Comparison of ENCODE assay signal across 10 mouse cellular contexts in the genomic region with DNA sequence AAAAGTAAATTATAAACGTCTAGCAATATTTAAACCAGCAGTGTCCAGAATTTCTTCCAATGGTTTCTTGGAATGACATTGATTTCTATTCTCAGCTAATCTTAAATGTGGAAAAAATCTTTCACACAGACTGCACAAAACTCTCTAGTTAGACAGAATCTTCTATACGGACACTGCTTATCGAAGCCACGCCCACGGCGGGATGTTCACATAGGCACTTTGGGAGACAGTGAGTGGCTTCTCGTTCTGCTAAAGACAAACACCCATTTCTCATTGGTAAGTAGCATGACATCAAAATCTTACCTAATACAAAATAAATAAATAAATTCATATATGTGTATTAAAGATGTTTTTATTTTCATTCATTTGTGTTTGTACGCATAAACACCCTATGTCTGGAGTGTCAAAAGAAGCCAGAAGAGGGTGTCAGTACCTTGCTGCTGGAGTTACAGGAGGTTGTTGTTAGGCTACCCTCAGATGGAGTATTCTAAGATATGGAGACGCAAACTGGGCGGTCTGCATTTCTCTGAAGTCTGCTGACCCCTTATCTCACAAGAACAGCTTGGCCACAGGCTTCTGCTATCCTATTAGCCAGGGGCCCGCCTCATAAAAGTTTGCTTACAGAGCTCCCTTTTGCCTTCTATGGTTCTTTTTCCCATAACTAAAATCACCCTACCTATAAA. TPM values are rescaled to one million over a fixed set of nuclear protein-coding genes. Genes with fewer than 3 reads are reported as not detected.
DNase-seq lines count a peak whose midpoint lies in the region; ATAC-seq and TF ChIP-seq lines count a peak whose summit lies in the region.
"Had no signal": no experiment of that assay in that cellular context is flagged by ENCODE, and none has a peak within 500 bp of the region (broad histone marks: within the 10 kb centered on the region; RNA-seq: fewer than 3 reads in every experiment).

No protein-coding gene starts in this region.

- no peak for TF ChIP-seq EP300 in lung, postnatal 0 days (IDR thresholded peaks at IDR 0.05)
- TF ChIP-seq EP300 in liver, postnatal 0 days (IDR thresholded peaks at IDR 0.05; ENCODE audit: low read depth): peak; percentile 99

- no peak overlapping the region for H3K4me3 ChIP-seq in lung, postnatal 0 days (ENCODE audit: low read depth, low read length)
- no peak overlapping the region for H3K4me3 ChIP-seq in lung, adult 2 months (replicated peaks; ENCODE audit: extremely low read depth, low read depth, low read length)
- H3K4me3 ChIP-seq in liver, postnatal 0 days (ENCODE audit: low read depth, low read length): no peak overlapping the region
- H3K4me3 ChIP-seq in embryonic facial prominence, embryonic 10.5 days: no peak overlapping the region
- H3K4me3 ChIP-seq: embryonic facial prominence, embryonic 13.5 days had no signal

- ATAC-seq in lung, postnatal 0 days: peak; percentile 40; the same call in 1 of the 2 replicates
- peak; percentile 100 for ATAC-seq in liver, postnatal 0 days

- TF ChIP-seq CTCF in lung, postnatal 0 days (IDR thresholded peaks at IDR 0.05): no peak
- no peak for TF ChIP-seq CTCF in lung, adult 2 months (IDR thresholded peaks at IDR 0.05; ENCODE audit: insufficient read depth, low read length)
- peak; percentile 69 for TF ChIP-seq CTCF in liver, postnatal 0 days (IDR thresholded peaks at IDR 0.05; ENCODE audit: low read depth)

- no peak overlapping the region for H3K9ac ChIP-seq in lung, postnatal 0 days (replicated peaks; ENCODE audit: low read depth)
- H3K9ac ChIP-seq in liver, postnatal 0 days (replicated peaks): peak overlapping the region; percentile 54
- H3K9ac ChIP-seq: embryonic facial prominence, embryonic 13.5 days had no signal

- no peak overlapping the region for H3K4me2 ChIP-seq in lung, postnatal 0 days (replicated peaks; ENCODE audit: low read depth, low read length)
- peak overlapping the region; percentile 57 for H3K4me2 ChIP-seq in liver, postnatal 0 days (ENCODE audit: low read depth, low read length)
- H3K4me2 ChIP-seq: embryonic facial prominence, embryonic 13.5 days had no signal

- no peaks in the 10 kb centered on the region for H3K9me3 ChIP-seq in lung, postnatal 0 days (ENCODE audit: low read length)
- no peaks in the 10 kb centered on the region for H3K9me3 ChIP-seq in liver, postnatal 0 days (ENCODE audit: low read length)
- no peaks in the 10 kb centered on the region for H3K9me3 ChIP-seq in embryonic facial prominence, embryonic 10.5 days
- H3K9me3 ChIP-seq: embryonic facial prominence, embryonic 13.5 days had no signal

- no peak for TF ChIP-seq POLR2A in lung, adult 2 months (IDR thresholded peaks at IDR 0.05; ENCODE audit: borderline replicate concordance, extremely low read depth, low read depth, low read length)

- 80% methylated on average over 11 of the region's 11 CpGs for WGBS in lung, postnatal 0 days
- WGBS in lung, adult 2 months: 84% methylated on average over 11 of the region's 11 CpGs
- 52% methylated on average over 11 of the region's 11 CpGs for WGBS in liver, postnatal 0 days (ENCODE audit: insufficient replicate concordance)
- WGBS in embryonic facial prominence, embryonic 10.5 days: 91% methylated on average over 11 of the region's 11 CpGs

- no peaks in the 10 kb centered on the region for H3K4me1 ChIP-seq in lung, postnatal 0 days (ENCODE audit: insufficient read depth, low read depth, low read length)
- no peaks in the 10 kb centered on the region for H3K4me1 ChIP-seq in lung, adult 2 months (ENCODE audit: control insufficient read depth, insufficient read depth, low read length)
- H3K4me1 ChIP-seq in liver, postnatal 0 days (ENCODE audit: insufficient read depth): peaks cover 40% of the 10 kb centered on the region
- H3K4me1 ChIP-seq in embryonic facial prominence, embryonic 10.5 days: peaks cover 8% of the 10 kb centered on the region; the same call in 1 of the 2 replicates

- H3K36me3 ChIP-seq in lung, postnatal 0 days (ENCODE audit: insufficient read depth, low read length): no peaks in the 10 kb centered on the region
- peaks cover 5% of the 10 kb centered on the region; the same call in 1 of the 2 replicates for H3K36me3 ChIP-seq in liver, postnatal 0 days (replicated peaks; ENCODE audit: insufficient read depth, low read length)
- no peaks in the 10 kb centered on the region for H3K36me3 ChIP-seq in embryonic facial prominence, embryonic 10.5 days (replicated peaks)
- H3K36me3 ChIP-seq: embryonic facial prominence, embryonic 13.5 days had no signal

- H3K27me3 ChIP-seq in lung, postnatal 0 days (replicated peaks; ENCODE audit: insufficient read depth, low read length): no peaks in the 10 kb centered on the region
- H3K27me3 ChIP-seq in liver, postnatal 0 days (ENCODE audit: insufficient read depth, low read length): no peaks in the 10 kb centered on the region
- no peaks in the 10 kb centered on the region for H3K27me3 ChIP-seq in embryonic facial prominence, embryonic 10.5 days (replicated peaks; ENCODE audit: low read depth, poor library complexity, severe bottlenecking)
- H3K27me3 ChIP-seq: embryonic facial prominence, embryonic 13.5 days had no signal

- DNase-seq in lung, postnatal 0 days (ENCODE audit: low spot score): no peak
- no peak for DNase-seq in lung, adult 2 months
- peak; percentile 11 for DNase-seq in embryo, embryonic 11.5 days (ENCODE audit: low read depth, low spot score)
- DNase-seq in liver, postnatal 0 days: peak; percentile 70
- no peak for DNase-seq in embryonic facial prominence, embryonic 10.5 days (ENCODE audit: low spot score)
- no peak for DNase-seq in adrenal gland, adult (ENCODE audit: inconsistent age in 2 of 2, low spot score in 1 of 2)
- DNase-seq in adrenal gland, postnatal 25 days: no peak
- DNase-seq: kidney, adult 18-20 months; lung, adult 18-20 months had no signal

- H3K27ac ChIP-seq in lung, postnatal 0 days (ENCODE audit: low read length): no peak overlapping the region
- peak overlapping the region; percentile 97 for H3K27ac ChIP-seq in liver, postnatal 0 days (ENCODE audit: low read depth)
- no peak overlapping the region for H3K27ac ChIP-seq in embryonic facial prominence, embryonic 10.5 days (replicated peaks)
- H3K27ac ChIP-seq: embryonic facial prominence, embryonic 13.5 days had no signal

RNA-seq across cellular contexts. Expression of a gene that starts 49.5 kb away (rescaled TPM):
- polyA plus RNA-seq in lung, postnatal 0 days (2015; fragmentation: Nextera tagmentation; extraction: Ambion mirVana): 2.6 and 2.7 TPM in 2 replicates
- 1.7 and 4.3 TPM in 2 replicates for polyA plus RNA-seq in lung, adult 2 months (2012; rRNA removed)
- 5.8 and 7.1 TPM in 2 replicates for polyA plus RNA-seq in liver, postnatal 0 days (2015; fragmentation: Nextera tagmentation; extraction: Ambion mirVana)
- polyA plus RNA-seq in embryonic facial prominence, embryonic 10.5 days (2016; fragmentation: Nextera tagmentation; extraction: Ambion mirVana): 3.0 and 3.7 TPM in 2 replicates
- total RNA-seq in adrenal gland, postnatal 25 days (2021): 1.1 and 1.5 TPM in 2 replicates

Comparison
In these comparisons a context has a peak if more than half of its experiments do, and no peak if none do; other contexts are left out.
1. DNase-seq: peak in embryo, embryonic 11.5 days (single experiment) and liver, postnatal 0 days (single experiment); none in lung, postnatal 0 days (single experiment), lung, adult 2 months (single experiment), embryonic facial prominence, embryonic 10.5 days (single experiment), adrenal gland, adult (0 of 2) and adrenal gland, postnatal 25 days (single experiment).